Mouse (Mus musculus) forebrain, embryonic 10.5 days (tissue): ENCODE data around the gene Nxnl1. TPM values are rescaled to one million over a fixed set of nuclear protein-coding genes. Genes with fewer than 3 reads are reported as not detected.

Source experiments
- DNase-seq: peaks from one replicate; pipeline ENCODE4 v3.0.0-alpha.2; 2017; ENCODE audit warnings: low spot score; ENCODE audit errors: extremely low spot score
- H3K27ac ChIP-seq: fragments of 300-500 bp; sonication (generic); 2 replicates; pipeline ENCODE4 v1.5.1; 2016; ENCODE audit warnings: mild to moderate bottlenecking
- H3K27me3 ChIP-seq: fragments of 300-500 bp; sonication (generic); 2 replicates; pipeline ENCODE4 v1.6.1; 2016; ENCODE audit warnings: mild to moderate bottlenecking; ENCODE audit not compliant: poor library complexity, severe bottlenecking
- H3K36me3 ChIP-seq: fragments of 300-500 bp; sonication (generic); replicated peaks from 2 replicates; pipeline ENCODE4 v1.6.1; 2016; ENCODE audit warnings: mild to moderate bottlenecking, moderate library complexity
- H3K4me1 ChIP-seq: fragments of 300-500 bp; sonication (generic); 2 replicates; pipeline ENCODE4 v1.6.1; 2016
- H3K4me3 ChIP-seq: fragments of 300-500 bp; sonication (generic); 2 replicates; pipeline ENCODE4 v1.5.1; 2016; ENCODE audit warnings: mild to moderate bottlenecking, moderate library complexity
- H3K9me3 ChIP-seq: fragments of 300-500 bp; sonication (generic); 2 replicates; pipeline ENCODE4 v1.6.1; 2016; ENCODE audit warnings: mild to moderate bottlenecking, moderate library complexity
- WGBS: fragments of 180-500 bp; shearing (Covaris S2); methylation state at CpG from one replicate; pipeline ENCODE4 v1.1.7; 2016; 5-methylcytosine and 5-hydroxymethylcytosine counted together
- polyA plus RNA-seq: library from polyadenylated mRNA; unstranded; fragments of >200 nt; fragmentation: Nextera tagmentation; extraction: Ambion mirVana; gene quantifications from 2 replicates; pipeline ENCODE4 v1.2.1, GENCODE M21; 2016

Gene Nxnl1
- polyA plus RNA-seq, 1 experiment from 2014 or later: not detected

DNA sequence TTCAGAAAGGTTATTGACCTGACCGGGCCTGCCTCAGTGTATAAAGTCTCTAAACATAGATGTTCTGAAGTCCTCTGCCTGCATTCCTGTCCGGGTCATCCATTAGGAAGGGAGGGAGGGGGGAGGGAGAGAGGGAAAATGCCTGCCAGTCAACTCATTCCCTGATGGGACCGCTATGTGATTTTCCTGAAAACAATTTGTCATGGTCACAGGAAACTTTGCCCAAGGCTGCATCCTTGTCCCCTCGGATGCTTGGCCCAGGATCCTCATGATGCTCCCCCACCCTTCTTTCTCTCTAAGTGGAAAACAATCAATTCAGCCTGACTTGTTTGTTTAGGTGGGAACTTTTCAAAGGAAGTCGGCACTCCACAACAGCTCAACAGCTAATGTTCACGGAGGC is 49.6 kb downstream of the Nxnl1 start:
- H3K27me3 ChIP-seq: 0 out of 2 replicates have a peak, but pooled peaks cover under 1% of the 10 kb centered on the region
- no peak for DNase-seq
- 0 out of 2 replicates have a peak overlapping the region, but pooled peaks have one; percentile 53 for H3K27ac ChIP-seq

DNA sequence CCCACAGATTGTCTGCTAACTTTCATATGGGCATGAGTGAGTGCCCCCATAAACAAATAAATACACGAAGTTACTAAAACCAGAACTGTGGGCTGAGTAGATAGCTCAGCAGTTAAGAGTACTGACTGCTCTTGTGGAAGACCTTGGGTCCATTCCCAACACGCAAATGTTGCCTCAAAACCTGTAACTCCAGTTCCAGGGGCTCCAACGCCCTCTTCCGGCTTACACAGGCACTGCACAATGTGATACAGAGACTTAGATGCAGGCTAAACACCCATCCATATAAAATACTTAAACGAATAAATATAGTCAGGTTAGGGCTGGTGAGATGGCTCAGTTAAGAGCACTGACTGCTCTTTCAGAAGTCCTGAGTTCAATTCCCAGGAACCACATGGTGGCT is 51.4 kb downstream of the Nxnl1 start:
- no peak overlapping the region for H3K27ac ChIP-seq
- no peaks in the 10 kb centered on the region for H3K9me3 ChIP-seq
- peaks cover 28% of the 10 kb centered on the region for H3K4me1 ChIP-seq
- no peaks in the 10 kb centered on the region for H3K36me3 ChIP-seq
- H3K27me3 ChIP-seq: peaks cover 18% of the 10 kb centered on the region
- DNase-seq: no peak
- WGBS: 69% methylated on average over 5 of the region's 5 CpGs
- H3K4me3 ChIP-seq: no peak overlapping the region

More for the DNA sequence above, 49.6 kb downstream of the Nxnl1 start:
- Histone ChIP-seq H3K9me3 (no peaks in the 10 kb centered on the region), H3K4me3 (no peak overlapping the region), H3K4me1 (peaks cover 31% of the 10 kb centered on the region), H3K36me3 (no peaks in the 10 kb centered on the region)
- 35% methylated on average over 6 of the region's 6 CpGs for WGBS

DNA sequence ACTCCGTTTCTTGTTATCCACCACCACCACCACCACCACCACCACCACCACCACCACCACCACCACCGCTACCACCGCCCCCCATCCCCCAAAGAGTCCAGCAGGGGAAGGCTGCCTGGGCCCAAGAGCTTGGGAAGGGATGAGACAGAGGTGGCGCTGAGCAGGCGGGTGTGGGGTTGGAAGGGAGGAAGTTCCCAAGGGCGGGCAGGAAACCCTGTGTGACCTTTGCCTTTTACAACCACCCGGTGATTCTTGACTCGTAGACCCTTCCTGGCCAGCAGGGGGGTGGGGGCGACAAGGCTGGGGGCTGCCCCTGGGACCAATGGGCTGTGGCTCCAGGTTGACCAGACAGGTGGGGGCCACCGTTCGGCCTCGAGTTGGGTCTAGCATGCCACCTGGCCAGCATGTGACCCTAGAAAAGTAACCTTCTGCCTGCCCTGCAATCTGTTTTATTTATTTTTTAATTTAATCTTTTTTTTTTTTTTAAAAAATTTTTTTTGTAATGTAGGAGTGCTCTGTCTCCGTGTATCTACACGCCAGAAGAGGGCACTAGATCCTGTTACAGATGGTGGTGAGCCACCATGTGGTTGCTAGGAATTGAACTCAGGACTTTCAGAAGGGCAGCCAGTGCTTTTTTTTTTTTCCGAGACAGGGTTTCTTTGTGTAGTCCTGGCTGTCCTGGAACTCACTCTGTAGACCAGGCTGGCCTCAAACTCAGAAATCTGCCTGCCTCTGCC is 53.2 kb downstream of the Nxnl1 start:
- 77% methylated on average over 15 of the region's 15 CpGs for WGBS
- H3K4me1 ChIP-seq: peaks cover 29% of the 10 kb centered on the region
- DNase-seq: no peak
- no peak overlapping the region for H3K27ac ChIP-seq
- peaks cover 37% of the 10 kb centered on the region for H3K27me3 ChIP-seq
- H3K4me3 ChIP-seq: no peak overlapping the region
- H3K36me3 ChIP-seq: no peaks in the 10 kb centered on the region
- H3K9me3 ChIP-seq: no peaks in the 10 kb centered on the region

DNA sequence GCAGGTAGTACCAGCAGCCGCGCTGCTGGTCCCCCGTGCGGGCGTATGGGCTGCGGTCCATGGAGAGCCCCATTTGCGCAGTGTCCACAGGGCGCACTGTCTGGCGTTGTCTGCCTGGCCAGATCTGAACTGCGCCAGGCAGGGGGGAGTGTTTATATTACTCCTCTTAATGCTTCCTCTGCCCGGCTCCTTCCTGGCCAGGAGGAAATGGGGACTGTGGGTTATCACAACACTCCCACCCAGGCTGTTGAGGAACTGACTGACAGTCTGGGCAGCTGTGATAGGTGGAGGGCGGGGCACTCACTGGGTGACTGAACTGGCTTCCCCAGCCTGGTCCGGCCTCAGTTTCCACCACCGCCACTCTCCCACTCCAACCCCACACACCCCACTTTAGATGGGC is 54.8 kb downstream of the Nxnl1 start, which contains the start of gene Plvap:
Gene Plvap, minus strand, starts transcription at position 109 of the 400 bp plus-strand sequence.
- no peaks in the 10 kb centered on the region for H3K9me3 ChIP-seq
- peaks cover 29% of the 10 kb centered on the region for H3K4me1 ChIP-seq
- H3K4me3 ChIP-seq: peak within 1 kb of the TSS; percentile 22
- H3K36me3 ChIP-seq: no peaks in the 10 kb centered on the region
- whole genome bisulfite sequencing: 81% methylated on average over 14 of the region's 14 CpGs
- no peak for DNase-seq
- H3K27ac ChIP-seq: no peak within 1 kb of the TSS
- peaks cover 52% of the 10 kb centered on the region for H3K27me3 ChIP-seq

Other genes with a start within 250 kb of the Nxnl1 start
- 81.4 and 82.7 TPM in 2 replicates for gene Use1, start 199.8 kb downstream of the Nxnl1 start, polyA plus RNA-seq
- gene Ocel1, start 195.3 kb downstream of the Nxnl1 start, polyA plus RNA-seq: 3.5 and 4.0 TPM in 2 replicates
- gene Nr2f6, start 184.6 kb downstream of the Nxnl1 start, polyA plus RNA-seq: 47.8 and 49.0 TPM in 2 replicates
- gene Ushbp1, start 170.8 kb downstream of the Nxnl1 start, polyA plus RNA-seq: 5.8 and 5.9 TPM in 2 replicates
- 106 and 108 TPM in 2 replicates for gene Babam1, start 169.7 kb downstream of the Nxnl1 start, polyA plus RNA-seq
- 47.3 and 51.2 TPM in 2 replicates for gene Ankle1, start 160.6 kb downstream of the Nxnl1 start, polyA plus RNA-seq
- 67.6 and 68.2 TPM in 2 replicates for gene Abhd8, start 102.9 kb downstream of the Nxnl1 start, polyA plus RNA-seq
- 218 and 226 TPM in 2 replicates for gene Mrpl34, start 101.6 kb downstream of the Nxnl1 start, polyA plus RNA-seq
- 116 and 122 TPM in 2 replicates for gene Dda1, start 97.4 kb downstream of the Nxnl1 start, polyA plus RNA-seq
- gene Ano8, start 80.6 kb downstream of the Nxnl1 start, polyA plus RNA-seq: 1.8 TPM in 2 replicates
- 21.3 and 22.3 TPM in 2 replicates for gene Gtpbp3, start 78.5 kb downstream of the Nxnl1 start, polyA plus RNA-seq
- gene Plvap, start 54.8 kb downstream of the Nxnl1 start, polyA plus RNA-seq: 43.3 and 47.5 TPM in 2 replicates
- gene Ccdc194, start 40.9 kb downstream of the Nxnl1 start, polyA plus RNA-seq: 0.47 TPM in 1 of 2 replicates, not detected in the other
- 6.7 and 7.4 TPM in 2 replicates for gene Bst2, start 29.1 kb downstream of the Nxnl1 start, polyA plus RNA-seq
- gene Mvb12a, start 23.7 kb downstream of the Nxnl1 start, polyA plus RNA-seq: 65.9 and 66.0 TPM in 2 replicates
- gene Tmem221, start 7.7 kb downstream of the Nxnl1 start, polyA plus RNA-seq: 0.17 and 0.28 TPM in 2 replicates
- 20.2 and 21.9 TPM in 2 replicates for gene Slc27a1, start 2.3 kb upstream of the Nxnl1 start, polyA plus RNA-seq
- gene Pgls, start 25.6 kb upstream of the Nxnl1 start, polyA plus RNA-seq: 262 and 266 TPM in 2 replicates
- gene Fam129c, start 31.0 kb upstream of the Nxnl1 start, polyA plus RNA-seq: 4.1 and 5.1 TPM in 2 replicates
- gene Colgalt1, start 44.4 kb upstream of the Nxnl1 start, polyA plus RNA-seq: 44.2 and 47.4 TPM in 2 replicates
- gene Unc13a, start 105.2 kb upstream of the Nxnl1 start, polyA plus RNA-seq: 2.9 and 3.3 TPM in 2 replicates
- gene Jak3, start 109.7 kb upstream of the Nxnl1 start, polyA plus RNA-seq: 2.5 and 3.0 TPM in 2 replicates
- gene Insl3, start 122.6 kb upstream of the Nxnl1 start, polyA plus RNA-seq: 0.26 TPM in 1 of 2 replicates, not detected in the other
- gene B3gnt3, start 135.2 kb upstream of the Nxnl1 start, polyA plus RNA-seq: 0.41 and 0.69 TPM in 2 replicates
- 12.6 and 13.2 TPM in 2 replicates for gene Fcho1, start 159.1 kb upstream of the Nxnl1 start, polyA plus RNA-seq